Mouse (Mus musculus) intestine, embryonic 16.5 days (tissue): ENCODE measurements around the gene Adamts5. TPM values are rescaled to one million over a fixed set of nuclear protein-coding genes. Genes with fewer than 3 reads are reported as not detected.
A peak's percentile ranks its signal among the peaks of the same experiment; 100 is the strongest.

Experiments used
- ATAC-seq: fragments of 200-750 bp; cut with Nextera tagmentation; 2 replicates; pipeline ENCODE4 v1.8.0; 2017; ENCODE audit warnings: moderate TSS enrichment, moderate library complexity
- H3K27ac ChIP-seq: fragments of 300-500 bp; sonication (generic); 2 replicates; pipeline ENCODE4 v1.5.1; 2014; ENCODE audit warnings: mild to moderate bottlenecking, low read length
- H3K27me3 ChIP-seq: fragments of 300-500 bp; sonication (generic); replicated peaks from 2 replicates; pipeline ENCODE4 v1.6.1; 2014; ENCODE audit warnings: low read length, control low read depth, mixed read lengths; ENCODE audit not compliant: control insufficient read depth, insufficient read depth
- H3K36me3 ChIP-seq: fragments of 300-500 bp; sonication (generic); 2 replicates; pipeline ENCODE4 v1.6.1; 2014; ENCODE audit warnings: low read length, control low read depth; ENCODE audit not compliant: control insufficient read depth, insufficient read depth
- H3K4me1 ChIP-seq: fragments of 300-500 bp; sonication (generic); 2 replicates; pipeline ENCODE4 v1.6.1; 2014; ENCODE audit warnings: low read length, control low read depth, mixed read lengths; ENCODE audit not compliant: control insufficient read depth, insufficient read depth
- H3K4me2 ChIP-seq: fragments of 300-500 bp; sonication (generic); 2 replicates; pipeline ENCODE4 v1.6.1; 2014; ENCODE audit warnings: low read depth, low read length, control low read depth
- H3K4me3 ChIP-seq: fragments of 300-500 bp; sonication (generic); 2 replicates; pipeline ENCODE4 v1.5.1; 2014; ENCODE audit warnings: mild to moderate bottlenecking, low read length
- H3K9ac ChIP-seq: fragments of 300-500 bp; sonication (generic); 2 replicates; pipeline ENCODE4 v1.6.1; 2014; ENCODE audit warnings: low read depth, low read length
- H3K9me3 ChIP-seq: fragments of 300-500 bp; sonication (generic); 2 replicates; pipeline ENCODE4 v1.6.1; 2016; ENCODE audit warnings: low read length, control low read depth; ENCODE audit not compliant: control insufficient read depth
- WGBS: fragments of 180-500 bp; shearing (Covaris S2); extraction: QIAGEN DNeasy Blood & Tissue Kit; methylation state at CpG from one replicate; pipeline ENCODE4 v1.1.7; 2014; 5-methylcytosine and 5-hydroxymethylcytosine counted together
- polyA plus RNA-seq: library from polyadenylated mRNA; unstranded; fragments of >200 nt; fragmentation: Nextera tagmentation; extraction: Ambion mirVana; gene quantifications from 2 replicates; pipeline ENCODE4 v1.2.1, GENCODE M21; 2015

Adamts5 gene
- polyA plus RNA-seq = 1.3 TPM in 2 replicates

GRCm38 (mm10) chr16:85901581-85901910 lies at the start of gene Adamts5:
TSS of gene Adamts5 (minus strand) at chr16:85901828.
- ATAC-seq = no peak
- 0 out of 2 replicates have a peak within 1 kb of the TSS, but pooled peaks have one; percentile 4 for H3K27ac ChIP-seq
- H3K36me3 ChIP-seq = no peaks in the 10 kb centered on the region
- no peaks in the 10 kb centered on the region for H3K9me3 ChIP-seq
- peak within 1 kb of the TSS; percentile 66 for H3K9ac ChIP-seq
- 9% methylated on average over 13 of the region's 13 CpGs for whole genome bisulfite sequencing
- peak within 1 kb of the TSS; percentile 63 for H3K4me3 ChIP-seq
- peak within 1 kb of the TSS; percentile 85 for H3K4me2 ChIP-seq
- H3K4me1 ChIP-seq = peaks cover 9% of the 10 kb centered on the region
- H3K27me3 ChIP-seq = peaks cover 15% of the 10 kb centered on the region

GRCm38 (mm10) chr16:85950356-85950755 lies 48.7 kb upstream of the Adamts5 start:
- no peak overlapping the region for H3K9ac ChIP-seq
- no peak overlapping the region for H3K4me3 ChIP-seq
- H3K36me3 ChIP-seq = no peaks in the 10 kb centered on the region
- no peak overlapping the region for H3K27ac ChIP-seq
- H3K27me3 ChIP-seq = no peaks in the 10 kb centered on the region
- ATAC-seq = no peak
- no peaks in the 10 kb centered on the region for H3K9me3 ChIP-seq
- no peaks in the 10 kb centered on the region for H3K4me1 ChIP-seq
- no peak overlapping the region for H3K4me2 ChIP-seq
- WGBS = 64% methylated on average over 2 of the region's 2 CpGs

- H3K4me1 ChIP-seq = no peaks in the 10 kb centered on the region
- H3K27ac ChIP-seq = no peak overlapping the region
- no peaks in the 10 kb centered on the region for H3K27me3 ChIP-seq
- H3K36me3 ChIP-seq = no peaks in the 10 kb centered on the region
- no peak overlapping the region for H3K9ac ChIP-seq
- H3K9me3 ChIP-seq = no peaks in the 10 kb centered on the region
- WGBS = 89% methylated on average over 5 of the region's 5 CpGs
- no peak overlapping the region for H3K4me3 ChIP-seq
- no peak for ATAC-seq
- H3K4me2 ChIP-seq = no peak overlapping the region
Observed at GRCm38 (mm10) chr16:85926004-85926403, 24.4 kb upstream of the Adamts5 start.

- H3K36me3 ChIP-seq = no peaks in the 10 kb centered on the region
- no peaks in the 10 kb centered on the region for H3K9me3 ChIP-seq
- no peak for ATAC-seq
- H3K27ac ChIP-seq = no peak overlapping the region
- no peaks in the 10 kb centered on the region for H3K27me3 ChIP-seq
- H3K9ac ChIP-seq = no peak overlapping the region
- H3K4me1 ChIP-seq = no peaks in the 10 kb centered on the region
- no peak overlapping the region for H3K4me2 ChIP-seq
- WGBS = 71% methylated on average over 1 of the region's 1 CpGs
- H3K4me3 ChIP-seq = no peak overlapping the region
Observed at GRCm38 (mm10) chr16:85922454-85922853, 20.8 kb upstream of the Adamts5 start.

GRCm38 (mm10) chr16:85920122-85920521 lies 18.5 kb upstream of the Adamts5 start:
- Histone ChIP-seq H3K27me3 (no peaks in the 10 kb centered on the region), H3K27ac (no peak overlapping the region), H3K4me1 (no peaks in the 10 kb centered on the region), H3K36me3 (no peaks in the 10 kb centered on the region), H3K4me3 (no peak overlapping the region), H3K9me3 (no peaks in the 10 kb centered on the region), H3K4me2 (no peak overlapping the region), H3K9ac (no peak overlapping the region)
- no peak for ATAC-seq
- WGBS = 70% methylated on average over 4 of the region's 4 CpGs

GRCm38 (mm10) chr16:85900702-85901580 lies 687 bp downstream of the Adamts5 start:
- H3K4me2 ChIP-seq = peak overlapping the region; percentile 85
- no peaks in the 10 kb centered on the region for H3K9me3 ChIP-seq
- peak overlapping the region; percentile 63 for H3K4me3 ChIP-seq
- no peaks in the 10 kb centered on the region for H3K36me3 ChIP-seq
- WGBS = under 1% methylated on average over 51 of the region's 51 CpGs
- peak; percentile 64 for ATAC-seq
- 0 out of 2 replicates have a peak overlapping the region, but pooled peaks have one; percentile 4 for H3K27ac ChIP-seq
- peaks cover 9% of the 10 kb centered on the region for H3K4me1 ChIP-seq
- H3K27me3 ChIP-seq = peaks cover 15% of the 10 kb centered on the region
- peak overlapping the region; percentile 66 for H3K9ac ChIP-seq

GRCm38 (mm10) chr16:85899790-85900587 lies 1.6 kb downstream of the Adamts5 start:
- Histone ChIP-seq H3K36me3 (no peaks in the 10 kb centered on the region), H3K4me2 (peak overlapping the region; percentile 85), H3K9ac (peak overlapping the region; percentile 66; the same call in 1 of the 2 replicates), H3K27ac (no peak overlapping the region), H3K4me1 (peaks cover 9% of the 10 kb centered on the region), H3K9me3 (no peaks in the 10 kb centered on the region), H3K4me3 (peak overlapping the region; percentile 63), H3K27me3 (peaks cover 15% of the 10 kb centered on the region)
- peak; percentile 45 for ATAC-seq
- WGBS = 1% methylated on average over 45 of the region's 45 CpGs

- Histone ChIP-seq H3K4me3 (peak overlapping the region; percentile 63), H3K4me2 (peak overlapping the region; percentile 85), H3K9me3 (no peaks in the 10 kb centered on the region), H3K36me3 (no peaks in the 10 kb centered on the region), H3K27me3 (peaks cover 15% of the 10 kb centered on the region), H3K4me1 (peaks cover 9% of the 10 kb centered on the region), H3K9ac (0 out of 2 replicates have a peak overlapping the region, but pooled peaks have one; percentile 36), H3K27ac (no peak overlapping the region)
- peak; percentile 47 for ATAC-seq
- 24% methylated on average over 25 of the region's 25 CpGs for WGBS
Observed at GRCm38 (mm10) chr16:85899301-85899721, 2.3 kb downstream of the Adamts5 start.

GRCm38 (mm10) chr16:85898816-85899215 lies 2.8 kb downstream of the Adamts5 start:
- no peak overlapping the region for H3K4me3 ChIP-seq
- ATAC-seq = no peak
- peaks cover 15% of the 10 kb centered on the region for H3K27me3 ChIP-seq
- no peak overlapping the region for H3K27ac ChIP-seq
- no peaks in the 10 kb centered on the region for H3K9me3 ChIP-seq
- H3K9ac ChIP-seq = no peak overlapping the region
- no peak overlapping the region for H3K4me2 ChIP-seq
- 79% methylated on average over 10 of the region's 10 CpGs for WGBS
- H3K36me3 ChIP-seq = no peaks in the 10 kb centered on the region
- H3K4me1 ChIP-seq = peaks cover 9% of the 10 kb centered on the region
